Mouse (Mus musculus) liver, adult 2 months (tissue): ENCODE results near the gene Bicral. TPM values are rescaled to one million over a fixed set of nuclear protein-coding genes. Genes with fewer than 3 reads are reported as not detected.

ENCODE experiments used
- DNase-seq: peaks from one replicate; pipeline ENCODE4 v3.0.0-alpha.2; 2011; ENCODE audit warnings: low read depth, low spot score; ENCODE audit errors: extremely low read depth
- H3K27ac ChIP-seq: fragments of 200-500 bp; replicated peaks from 2 replicates; pipeline ENCODE4 v1.5.1; 2012; ENCODE audit warnings: low read depth, mild to moderate bottlenecking, control low read depth, inconsistent platforms, low read length; ENCODE audit not compliant: insufficient read depth
- H3K27me3 ChIP-seq: fragments of 200-500 bp; 2 replicates; pipeline ENCODE4 v1.6.1; 2012; ENCODE audit warnings: mild to moderate bottlenecking, moderate library complexity, low read length, inconsistent platforms; ENCODE audit not compliant: control insufficient read depth, insufficient read depth
- H3K36me3 ChIP-seq: fragments of 200-500 bp; 2 replicates; pipeline ENCODE4 v1.6.1; 2012; ENCODE audit warnings: low read length, inconsistent platforms; ENCODE audit not compliant: control insufficient read depth, insufficient read depth
- H3K4me1 ChIP-seq: fragments of 200-500 bp; 2 replicates; pipeline ENCODE4 v1.6.1; 2011; ENCODE audit warnings: low read length; ENCODE audit not compliant: control insufficient read depth, insufficient read depth
- H3K4me3 ChIP-seq: fragments of 200-500 bp; 2 replicates; pipeline ENCODE4 v1.5.1; 2011; ENCODE audit warnings: low read depth, mild to moderate bottlenecking, control low read depth, low read length, moderate library complexity; ENCODE audit not compliant: insufficient read depth
- H3K79me2 ChIP-seq: fragments of 200-500 bp; 2 replicates; pipeline ENCODE4 v1.6.1; 2012; ENCODE audit warnings: inconsistent platforms, mild to moderate bottlenecking, low read length, moderate library complexity; ENCODE audit not compliant: control insufficient read depth, insufficient read depth
- H3K9ac ChIP-seq: fragments of 200-500 bp; 2 replicates; pipeline ENCODE4 v1.6.1; 2012; ENCODE audit warnings: low read depth, mild to moderate bottlenecking, control low read depth, inconsistent platforms, low read length
- CTCF ChIP-seq: fragments of 200-500 bp; IDR thresholded peaks from 2 replicates; pipeline ENCODE4 v1.5.1; 2011; ENCODE audit warnings: low read depth, low read length, control low read depth
- POLR2A ChIP-seq: fragments of 200-500 bp; IDR thresholded peaks from 2 replicates; pipeline ENCODE4 v1.6.1; 2011; ENCODE audit warnings: low read length, control low read depth; ENCODE audit not compliant: insufficient read depth; ENCODE audit errors: extremely low read depth
- WGBS: fragments of 180-500 bp; shearing (Covaris S2); methylation state at CpG from one replicate; pipeline ENCODE4 v1.1.7; 2018; 5-methylcytosine and 5-hydroxymethylcytosine counted together
- polyA plus RNA-seq: library from polyadenylated mRNA; depleted of rRNA; stranded (reverse); fragments of >200 nt; gene quantifications from 2 replicates; pipeline ENCODE4 v1.2.3, GENCODE M21; 2012
- total RNA-seq: library from RNA; depleted of rRNA; stranded (reverse); fragments of >200 nt; gene quantifications from 2 replicates; pipeline ENCODE4 v1.2.3, GENCODE M21; 2014

The Bicral gene
- total and polyA plus RNA-seq, 2 experiments = 3.2 to 7.9 TPM

DNA sequence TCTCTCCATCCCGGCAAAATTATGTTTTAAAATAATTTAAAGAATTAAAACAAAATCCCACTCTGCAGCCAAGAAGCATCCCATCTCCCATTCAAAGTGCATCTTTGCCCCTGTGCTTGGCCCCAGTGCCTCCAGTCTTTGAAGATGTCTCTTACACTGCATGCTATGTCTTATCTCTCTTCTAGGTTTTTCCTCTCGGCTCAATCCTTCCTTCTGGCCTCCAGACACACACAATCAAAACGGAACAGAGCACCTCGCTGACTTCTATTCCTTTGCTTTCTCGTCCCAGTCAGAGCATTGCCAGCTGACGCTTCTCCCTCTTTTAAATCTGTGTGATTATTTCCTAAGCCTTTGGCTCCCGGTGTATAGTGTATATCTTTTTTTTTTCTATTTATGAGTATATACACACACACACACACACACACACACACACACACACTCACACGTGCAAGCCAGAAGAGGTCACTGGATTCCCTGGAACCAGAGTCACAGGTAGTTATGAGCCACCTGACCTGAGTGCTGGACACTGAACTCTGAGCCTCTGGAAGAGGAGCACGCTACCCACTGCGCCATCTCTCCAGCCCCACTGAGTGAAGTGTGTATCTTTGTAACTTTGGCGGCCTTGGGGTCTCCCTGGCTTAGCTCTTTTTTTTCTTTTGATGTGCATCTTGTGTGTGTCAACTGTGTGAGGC is 27.1 kb upstream of the Bicral start:
- peak; percentile 24 for DNase-seq
- TF ChIP-seq CTCF = no peak
- TF ChIP-seq POLR2A = no peak
- peaks cover 2% of the 10 kb centered on the region; the same call in 1 of the 2 replicates for H3K4me1 ChIP-seq
- no peak overlapping the region for H3K27ac ChIP-seq
- H3K9ac ChIP-seq = no peak overlapping the region
- H3K36me3 ChIP-seq = no peaks in the 10 kb centered on the region
- H3K27me3 ChIP-seq = no peaks in the 10 kb centered on the region
- WGBS = 79% methylated on average over 11 of the region's 11 CpGs
- H3K4me3 ChIP-seq = no peak overlapping the region
- peaks cover 28% of the 10 kb centered on the region for H3K79me2 ChIP-seq

DNA sequence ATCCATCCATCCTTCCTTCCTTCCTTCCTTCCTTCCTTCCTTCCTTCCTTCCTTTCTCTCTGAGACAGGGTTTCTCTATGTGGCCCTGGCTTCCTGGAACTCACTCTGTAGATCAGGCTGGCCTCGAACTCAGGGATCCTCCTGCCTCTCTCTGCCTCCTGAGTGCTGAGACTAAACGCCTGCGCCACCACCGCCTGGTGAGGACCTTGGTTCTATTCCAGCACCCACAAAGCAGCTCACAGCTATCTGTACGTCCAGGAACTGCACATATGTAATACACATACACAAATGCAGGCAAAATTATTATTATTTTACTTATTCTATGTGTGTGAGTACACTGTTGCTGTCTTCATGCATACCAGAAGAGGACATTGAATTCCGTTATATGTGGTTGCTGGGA is 26.5 kb upstream of the Bicral start:
- no peak for TF ChIP-seq POLR2A
- TF ChIP-seq CTCF = no peak
- peaks cover 2% of the 10 kb centered on the region; the same call in 1 of the 2 replicates for H3K4me1 ChIP-seq

DNA sequence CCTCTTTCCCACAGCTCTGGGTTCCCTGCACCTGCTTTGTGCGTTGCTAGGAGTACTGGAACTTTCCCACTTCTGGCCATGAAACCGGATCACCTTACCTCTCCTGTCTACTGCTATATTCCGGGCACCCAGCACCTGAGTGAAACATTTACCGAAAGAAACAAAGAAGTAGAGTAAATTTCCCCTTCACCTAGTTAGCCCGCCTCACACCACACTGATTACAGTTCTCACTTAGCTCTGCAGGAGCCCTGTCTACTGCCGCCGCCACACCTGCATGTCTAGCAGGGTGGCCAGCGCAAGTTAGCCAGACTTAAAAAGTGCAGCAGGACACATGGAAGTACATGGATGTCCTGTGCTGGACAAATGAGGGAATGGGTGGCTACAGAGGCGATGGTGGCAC is 24.8 kb upstream of the Bicral start:
- Histone ChIP-seq H3K4me1 (no peaks in the 10 kb centered on the region), H3K79me2 (peaks cover 31% of the 10 kb centered on the region), H3K9ac (no peak overlapping the region), H3K27me3 (no peaks in the 10 kb centered on the region), H3K4me3 (no peak overlapping the region), H3K27ac (no peak overlapping the region), H3K36me3 (no peaks in the 10 kb centered on the region)
- WGBS = 53% methylated on average over 9 of the region's 9 CpGs
- peak; percentile 23 for DNase-seq
- TF ChIP-seq POLR2A (no peak), CTCF (no peak)

More for the DNA sequence above, 26.5 kb upstream of the Bicral start:
- Histone ChIP-seq H3K79me2 (peaks cover 28% of the 10 kb centered on the region), H3K36me3 (no peaks in the 10 kb centered on the region), H3K4me3 (no peak overlapping the region), H3K27ac (no peak overlapping the region), H3K9ac (no peak overlapping the region), H3K27me3 (no peaks in the 10 kb centered on the region)
- no peak for DNase-seq
- WGBS = 94% methylated on average over 6 of the region's 6 CpGs

DNA sequence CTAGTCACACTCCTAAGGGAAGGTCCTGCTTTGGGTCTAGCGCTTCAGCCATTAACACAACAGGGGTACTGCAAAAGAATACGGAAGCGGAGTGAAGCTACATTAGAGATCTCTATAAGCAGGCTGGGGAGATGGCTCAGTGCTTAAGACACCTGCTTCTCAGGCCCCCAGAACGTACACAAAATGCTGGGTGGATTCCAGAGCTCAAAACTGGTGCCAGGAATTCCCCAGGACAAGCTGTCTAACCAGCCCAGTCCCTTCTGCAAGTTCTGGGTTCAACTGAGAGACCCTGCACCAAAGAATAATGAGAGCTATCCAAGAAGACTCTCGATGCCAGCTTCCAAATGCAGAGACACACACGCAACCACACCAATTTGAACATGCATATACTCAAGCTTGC is 23.4 kb upstream of the Bicral start:
- WGBS = 88% methylated on average over 6 of the region's 6 CpGs
- DNase-seq = no peak
- H3K4me1 ChIP-seq = peaks cover 5% of the 10 kb centered on the region; the same call in 1 of the 2 replicates
- H3K79me2 ChIP-seq = peaks cover 29% of the 10 kb centered on the region
- H3K4me3 ChIP-seq = no peak overlapping the region
- no peak overlapping the region for H3K9ac ChIP-seq
- no peak for TF ChIP-seq CTCF
- no peak for TF ChIP-seq POLR2A
- no peaks in the 10 kb centered on the region for H3K36me3 ChIP-seq
- no peaks in the 10 kb centered on the region for H3K27me3 ChIP-seq
- no peak overlapping the region for H3K27ac ChIP-seq

DNA sequence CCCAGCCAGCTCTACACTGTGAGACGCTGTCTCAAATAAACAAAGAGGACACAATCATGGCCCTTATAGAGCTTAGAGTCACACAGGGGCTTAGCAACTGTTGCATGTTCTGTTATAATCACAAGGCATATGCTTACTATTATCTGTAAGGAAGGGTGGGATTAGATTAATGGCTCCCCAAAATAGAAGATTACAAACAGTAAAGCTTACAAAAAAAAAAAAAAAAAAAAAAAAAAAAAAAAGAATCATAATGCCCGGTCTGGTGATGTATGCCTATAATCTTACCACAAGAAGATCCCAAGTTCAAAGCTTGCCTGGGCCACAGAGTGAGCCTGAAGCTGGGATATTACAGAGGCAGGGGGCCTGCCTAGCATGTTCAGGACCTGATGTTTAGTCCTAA is 22.0 kb upstream of the Bicral start:
- Histone ChIP-seq H3K79me2 (peaks cover 21% of the 10 kb centered on the region), H3K4me1 (peaks cover 8% of the 10 kb centered on the region; the same call in 1 of the 2 replicates), H3K27ac (no peak overlapping the region), H3K9ac (no peak overlapping the region), H3K27me3 (no peaks in the 10 kb centered on the region), H3K4me3 (no peak overlapping the region), H3K36me3 (no peaks in the 10 kb centered on the region)
- no peak for DNase-seq
- WGBS = 73% methylated on average over 2 of the region's 2 CpGs
- TF ChIP-seq POLR2A (no peak), CTCF (no peak)

DNA sequence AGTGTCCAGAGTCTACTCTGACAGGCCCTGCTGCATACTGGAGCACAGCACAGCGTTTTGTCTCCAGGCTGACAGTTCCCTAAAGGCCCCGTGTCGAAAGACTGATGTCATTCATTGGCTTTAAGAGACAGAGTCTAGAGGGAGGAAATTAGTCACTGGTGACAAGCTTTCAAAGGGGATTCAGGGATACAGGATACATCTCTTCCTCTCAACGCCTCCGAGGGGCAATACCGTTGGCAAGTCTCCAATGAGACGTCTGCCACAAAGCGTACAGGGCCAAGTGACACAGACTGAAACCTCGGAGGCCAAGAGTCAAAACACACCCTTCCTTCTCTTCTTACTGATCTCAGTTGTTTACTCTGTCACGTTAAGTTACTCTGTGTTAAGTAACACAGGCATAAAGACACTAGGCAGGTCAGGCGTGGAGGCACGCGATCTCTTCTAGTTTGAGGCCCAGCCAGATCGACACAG is 21.6 kb upstream of the Bicral start:
- Histone ChIP-seq H3K27me3 (no peaks in the 10 kb centered on the region), H3K79me2 (peaks cover 24% of the 10 kb centered on the region), H3K27ac (no peak overlapping the region), H3K36me3 (no peaks in the 10 kb centered on the region), H3K4me1 (peaks cover 8% of the 10 kb centered on the region; the same call in 1 of the 2 replicates), H3K9ac (no peak overlapping the region), H3K4me3 (no peak overlapping the region)
- peak; percentile 22 for DNase-seq
- no peak for TF ChIP-seq CTCF
- no peak for TF ChIP-seq POLR2A
- WGBS = 58% methylated on average over 14 of the region's 14 CpGs
